Mouse (Mus musculus): ENCODE data around the gene Pgbd5.

- TF ChIP-seq CTCF (IDR thresholded peaks at IDR 0.05; ENCODE audit: extremely low read depth, insufficient read depth, insufficient read length, insufficient replicate concordance): no peak
- no peak for TF ChIP-seq POLR2A (IDR thresholded peaks at IDR 0.05; ENCODE audit: low read depth, low read length)
Observed at GRCm38 (mm10) chr8:124460660-124461059, 21.2 kb upstream of the Pgbd5 start.

Data from spleen, adult 2 months (tissue).